Mouse (Mus musculus) midbrain, embryonic 10.5 days (tissue): ENCODE results near the gene Sepsecs. TPM values are rescaled to one million over a fixed set of nuclear protein-coding genes. Genes with fewer than 3 reads are reported as not detected.

Experiments used
- DNase-seq: peaks from one replicate; pipeline ENCODE4 v3.0.0-alpha.2; 2017; ENCODE audit warnings: low spot score
- H3K27ac ChIP-seq: fragments of 300-500 bp; sonication (generic); replicated peaks from 2 replicates; pipeline ENCODE4 v1.5.1; 2016; ENCODE audit warnings: mild to moderate bottlenecking
- H3K27me3 ChIP-seq: fragments of 300-500 bp; sonication (generic); 2 replicates; pipeline ENCODE4 v1.6.1; 2016; ENCODE audit warnings: low read depth, mild to moderate bottlenecking; ENCODE audit not compliant: poor library complexity, severe bottlenecking
- H3K36me3 ChIP-seq: fragments of 300-500 bp; sonication (generic); 2 replicates; pipeline ENCODE4 v1.6.1; 2016; ENCODE audit warnings: mild to moderate bottlenecking, moderate library complexity
- H3K4me1 ChIP-seq: fragments of 300-500 bp; sonication (generic); 2 replicates; pipeline ENCODE4 v1.6.1; 2016
- H3K4me3 ChIP-seq: fragments of 300-500 bp; sonication (generic); 2 replicates; pipeline ENCODE4 v1.5.1; 2016; ENCODE audit warnings: mild to moderate bottlenecking, moderate library complexity
- H3K9me3 ChIP-seq: fragments of 300-500 bp; sonication (generic); replicated peaks from 2 replicates; pipeline ENCODE4 v1.6.1; 2016; ENCODE audit warnings: mild to moderate bottlenecking
- WGBS: fragments of 180-500 bp; shearing (Covaris S2); methylation state at CpG from one replicate; pipeline ENCODE4 v1.1.7; 2016; 5-methylcytosine and 5-hydroxymethylcytosine counted together
- polyA plus RNA-seq: library from polyadenylated mRNA; unstranded; fragments of >200 nt; fragmentation: Nextera tagmentation; extraction: Ambion mirVana; gene quantifications from 2 replicates; pipeline ENCODE4 v1.2.1, GENCODE M21; 2016

Gene Sepsecs
- polyA plus RNA-seq, 1 experiment from 2014 or later, result 8.6 TPM

GRCm38 (mm10) chr5:52636923-52637322 is 32.6 kb downstream of the Sepsecs start:
- no peak for DNase-seq
- Histone ChIP-seq H3K27ac (no peak overlapping the region), H3K4me1 (no peaks in the 10 kb centered on the region), H3K36me3 (peaks cover 7% of the 10 kb centered on the region), H3K9me3 (no peaks in the 10 kb centered on the region), H3K27me3 (no peaks in the 10 kb centered on the region), H3K4me3 (no peak overlapping the region)
- 90% methylated on average over 6 of the region's 6 CpGs for WGBS

GRCm38 (mm10) chr5:52636025-52636755 is 33.3 kb downstream of the Sepsecs start:
- H3K27me3 ChIP-seq, result no peaks in the 10 kb centered on the region
- no peaks in the 10 kb centered on the region for H3K9me3 ChIP-seq
- H3K36me3 ChIP-seq, result peaks cover 1% of the 10 kb centered on the region; the same call in 1 of the 2 replicates
- H3K4me1 ChIP-seq, result no peaks in the 10 kb centered on the region
- H3K27ac ChIP-seq, result no peak overlapping the region
- DNase-seq, result no peak
- H3K4me3 ChIP-seq, result no peak overlapping the region
- WGBS, result 83% methylated on average over 11 of the region's 11 CpGs

GRCm38 (mm10) chr5:52634017-52634416 is 35.5 kb downstream of the Sepsecs start:
- Histone ChIP-seq H3K36me3 (no peaks in the 10 kb centered on the region), H3K4me3 (no peak overlapping the region), H3K27ac (no peak overlapping the region), H3K9me3 (no peaks in the 10 kb centered on the region), H3K27me3 (no peaks in the 10 kb centered on the region), H3K4me1 (no peaks in the 10 kb centered on the region)
- 26% methylated on average over 8 of the region's 8 CpGs for WGBS
- DNase-seq, result peak; percentile 59

GRCm38 (mm10) chr5:52630541-52630940 is 39.0 kb downstream of the Sepsecs start:
- Histone ChIP-seq H3K4me1 (peaks cover 8% of the 10 kb centered on the region), H3K36me3 (no peaks in the 10 kb centered on the region), H3K9me3 (no peaks in the 10 kb centered on the region), H3K4me3 (no peak overlapping the region), H3K27ac (no peak overlapping the region), H3K27me3 (no peaks in the 10 kb centered on the region)
- no peak for DNase-seq
- WGBS, result 90% methylated on average over 1 of the region's 1 CpGs

- no peak overlapping the region for H3K27ac ChIP-seq
- peaks cover 8% of the 10 kb centered on the region for H3K4me1 ChIP-seq
- DNase-seq, result no peak
- H3K4me3 ChIP-seq, result no peak overlapping the region
- no peaks in the 10 kb centered on the region for H3K9me3 ChIP-seq
- no peaks in the 10 kb centered on the region for H3K27me3 ChIP-seq
- 85% methylated on average over 6 of the region's 6 CpGs for WGBS
- no peaks in the 10 kb centered on the region for H3K36me3 ChIP-seq
Observed at GRCm38 (mm10) chr5:52629214-52629613, 40.3 kb downstream of the Sepsecs start.

- H3K36me3 ChIP-seq, result no peaks in the 10 kb centered on the region
- H3K9me3 ChIP-seq, result no peaks in the 10 kb centered on the region
- 87% methylated on average over 3 of the region's 3 CpGs for WGBS
- no peaks in the 10 kb centered on the region for H3K27me3 ChIP-seq
- DNase-seq, result no peak
- no peak overlapping the region for H3K27ac ChIP-seq
- peaks cover 8% of the 10 kb centered on the region for H3K4me1 ChIP-seq
- no peak overlapping the region for H3K4me3 ChIP-seq
Observed at GRCm38 (mm10) chr5:52628783-52629182, 40.7 kb downstream of the Sepsecs start.

- Histone ChIP-seq H3K27ac (no peak overlapping the region), H3K9me3 (no peaks in the 10 kb centered on the region), H3K27me3 (no peaks in the 10 kb centered on the region), H3K4me1 (peaks cover 8% of the 10 kb centered on the region), H3K36me3 (no peaks in the 10 kb centered on the region), H3K4me3 (no peak overlapping the region)
- no peak for DNase-seq
- WGBS, result 92% methylated on average over 8 of the region's 8 CpGs
Observed at GRCm38 (mm10) chr5:52627713-52628112, 41.8 kb downstream of the Sepsecs start.

- H3K27ac ChIP-seq, result peak overlapping the region; percentile 67
- H3K36me3 ChIP-seq, result no peaks in the 10 kb centered on the region
- H3K27me3 ChIP-seq, result no peaks in the 10 kb centered on the region
- no peaks in the 10 kb centered on the region for H3K9me3 ChIP-seq
- peaks cover 8% of the 10 kb centered on the region for H3K4me1 ChIP-seq
- WGBS, result 70% methylated on average over 8 of the region's 8 CpGs
- H3K4me3 ChIP-seq, result no peak overlapping the region
- no peak for DNase-seq
Observed at GRCm38 (mm10) chr5:52626092-52626491, 43.4 kb downstream of the Sepsecs start.

- Histone ChIP-seq H3K9me3 (no peaks in the 10 kb centered on the region), H3K27me3 (no peaks in the 10 kb centered on the region), H3K4me1 (peaks cover 8% of the 10 kb centered on the region), H3K27ac (no peak overlapping the region), H3K36me3 (no peaks in the 10 kb centered on the region), H3K4me3 (no peak overlapping the region)
- WGBS, result 85% methylated on average over 1 of the region's 1 CpGs
- DNase-seq, result no peak
Observed at GRCm38 (mm10) chr5:52624956-52625355, 44.6 kb downstream of the Sepsecs start.

- Histone ChIP-seq H3K36me3 (no peaks in the 10 kb centered on the region), H3K4me1 (peaks cover 21% of the 10 kb centered on the region), H3K4me3 (no peak overlapping the region), H3K27me3 (peaks cover 11% of the 10 kb centered on the region), H3K27ac (no peak overlapping the region), H3K9me3 (no peaks in the 10 kb centered on the region)
- DNase-seq, result no peak
- 91% methylated on average over 2 of the region's 2 CpGs for WGBS
Observed at GRCm38 (mm10) chr5:52623099-52623498, 46.4 kb downstream of the Sepsecs start.

- Histone ChIP-seq H3K9me3 (peaks cover 4% of the 10 kb centered on the region; the same call in 1 of the 2 replicates), H3K4me1 (peaks cover 33% of the 10 kb centered on the region), H3K36me3 (no peaks in the 10 kb centered on the region), H3K27ac (peak overlapping the region; percentile 69), H3K4me3 (peak overlapping the region; percentile 60), H3K27me3 (peaks cover 31% of the 10 kb centered on the region)
- under 1% methylated on average over 41 of the region's 41 CpGs for WGBS
- peak; percentile 48 for DNase-seq
Observed at GRCm38 (mm10) chr5:52618348-52619270, 50.9 kb downstream of the Sepsecs start.

GRCm38 (mm10) chr5:52617711-52618347 is 51.7 kb downstream of the Sepsecs start:
- Histone ChIP-seq H3K9me3 (peaks cover 4% of the 10 kb centered on the region; the same call in 1 of the 2 replicates), H3K27ac (peak overlapping the region; percentile 69; the same call in 1 of the 2 replicates), H3K36me3 (no peaks in the 10 kb centered on the region), H3K4me3 (peak overlapping the region; percentile 60), H3K4me1 (peaks cover 33% of the 10 kb centered on the region), H3K27me3 (peaks cover 31% of the 10 kb centered on the region)
- 21% methylated on average over 9 of the region's 9 CpGs for WGBS
- DNase-seq, result no peak
